Mouse (Mus musculus): ENCODE results near the gene Rragc.

Rragc gene

GRCm38 (mm10) chr4:123952059-123952458 is 34.8 kb downstream of the Rragc start:
- no peak for DNase-seq (ENCODE audit: low spot score)

- peak; percentile 81 for DNase-seq (ENCODE audit: low spot score)
Measured at GRCm38 (mm10) chr4:123956703-123957491, 39.7 kb downstream of the Rragc start.

GRCm38 (mm10) chr4:123957492-123957808 is 40.2 kb downstream of the Rragc start:
- no peak for DNase-seq (ENCODE audit: low spot score)

GRCm38 (mm10) chr4:123957891-123958290 is 40.6 kb downstream of the Rragc start:
- DNase-seq (ENCODE audit: low spot score) = no peak

GRCm38 (mm10) chr4:123960955-123961354 is 43.7 kb downstream of the Rragc start:
- DNase-seq (ENCODE audit: low spot score) = no peak

- no peak for DNase-seq (ENCODE audit: low spot score)
Measured at GRCm38 (mm10) chr4:123962721-123963120, 45.5 kb downstream of the Rragc start.

- no peak for DNase-seq (ENCODE audit: low spot score)
Measured at GRCm38 (mm10) chr4:123968663-123969321, 51.5 kb downstream of the Rragc start.

- no peak for DNase-seq (ENCODE audit: low spot score)
Measured at GRCm38 (mm10) chr4:123969458-123969857, 52.2 kb downstream of the Rragc start.

- DNase-seq (ENCODE audit: low spot score) = no peak
Measured at GRCm38 (mm10) chr4:123971059-123971458, 53.8 kb downstream of the Rragc start.

GRCm38 (mm10) chr4:123972423-123973049 is 55.3 kb downstream of the Rragc start:
- DNase-seq (ENCODE audit: low spot score) = no peak

GRCm38 (mm10) chr4:123982105-123982504 is 64.9 kb downstream of the Rragc start:
- DNase-seq (ENCODE audit: low spot score) = no peak
